ENCODE assay signal across 20 mouse cellular contexts in the genomic region with DNA sequence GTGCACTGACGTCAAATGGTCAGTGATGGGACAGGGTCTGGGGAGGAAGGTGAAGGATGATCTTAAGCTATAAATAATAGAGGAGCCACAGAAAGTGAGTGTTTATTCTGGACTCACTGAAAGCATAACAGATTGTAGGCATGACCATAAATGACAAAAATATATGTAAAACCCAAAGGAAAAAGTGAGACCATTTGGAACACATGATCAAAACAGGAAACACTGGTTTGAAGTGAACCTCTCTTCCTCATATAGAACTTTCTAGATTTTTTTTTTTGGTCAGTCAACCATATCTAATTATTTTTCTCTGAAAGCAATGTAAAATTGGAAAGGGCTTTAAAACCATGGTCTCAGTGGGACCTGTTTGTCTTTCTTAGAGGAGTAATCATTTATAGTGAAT. TPM values are rescaled to one million over a fixed set of nuclear protein-coding genes. Genes with fewer than 3 reads are reported as not detected.
"Had no signal": no experiment of that assay in that cellular context is flagged by ENCODE, and none has a peak within 500 bp of the region (broad histone marks: within the 10 kb centered on the region; RNA-seq: fewer than 3 reads in every experiment).

No protein-coding gene starts in this region.

- H3K4me2 ChIP-seq: lung, embryonic 14.5 days; midbrain, embryonic 13.5 days; neural tube, embryonic 13.5 days; neural tube, embryonic 15.5 days had no signal

- H3K4me1 ChIP-seq: midbrain, embryonic 10.5 days; midbrain, embryonic 13.5 days; neural tube, embryonic 13.5 days; neural tube, embryonic 15.5 days had no signal

- H3K27ac ChIP-seq: midbrain, embryonic 10.5 days; midbrain, embryonic 13.5 days; neural tube, embryonic 13.5 days; neural tube, embryonic 15.5 days had no signal

- H3K4me3 ChIP-seq: midbrain, embryonic 10.5 days; midbrain, embryonic 13.5 days; myocyte; neural tube, embryonic 13.5 days; neural tube, embryonic 15.5 days had no signal

- H3K36me3 ChIP-seq: midbrain, embryonic 10.5 days; midbrain, embryonic 13.5 days; neural tube, embryonic 13.5 days; neural tube, embryonic 15.5 days had no signal

- H3K9me3 ChIP-seq: midbrain, embryonic 10.5 days; midbrain, embryonic 13.5 days; neural tube, embryonic 13.5 days; neural tube, embryonic 15.5 days had no signal

- DNase-seq: lung, adult 18-20 months; lung, embryonic 14.5 days; lung, postnatal 10 days; lung, postnatal 4 days; retina, postnatal 1 day; right cerebral cortex, adult 18-20 months; right cerebral cortex, postnatal 25 days; right cerebral cortex, postnatal 4 days; spleen, adult 18-20 months; thymus, adult 18-20 months; thymus, postnatal 14 days; thymus, postnatal 36 days had no signal

- H3K27me3 ChIP-seq: midbrain, embryonic 13.5 days; neural tube, embryonic 13.5 days; neural tube, embryonic 15.5 days had no signal

- ATAC-seq: midbrain, embryonic 13.5 days; midbrain, embryonic 16.5 days had no signal

- H3K9ac ChIP-seq: lung, embryonic 14.5 days; midbrain, embryonic 13.5 days; neural tube, embryonic 13.5 days; neural tube, embryonic 15.5 days had no signal

RNA-seq across cellular contexts. Expression of a gene that starts 21.0 kb away (rescaled TPM):
- total RNA-seq: megakaryocyte, adult 5-6 weeks; megakaryocyte-erythroid progenitor cell, adult 5-6 weeks had no signal
